ENCODE assay signal across 20 mouse cellular contexts in genomic region chr19:5036577-5036976, GRCm38 (mm10). TPM values are rescaled to one million over a fixed set of nuclear protein-coding genes. Genes with fewer than 3 reads are reported as not detected.
DNase-seq lines count a peak whose midpoint lies in the region; ATAC-seq and TF ChIP-seq lines count a peak whose summit lies in the region.
"Had no signal": no experiment of that assay in that cellular context is flagged by ENCODE, and none has a peak within 500 bp of the region (broad histone marks: within the 10 kb centered on the region; RNA-seq: fewer than 3 reads in every experiment).

No protein-coding gene starts in this region.

- H3K36me3 ChIP-seq in embryonic facial prominence, embryonic 13.5 days = peaks cover 6% of the 10 kb centered on the region
- peaks cover 10% of the 10 kb centered on the region for H3K36me3 ChIP-seq in embryonic facial prominence, embryonic 10.5 days (replicated peaks)
- H3K36me3 ChIP-seq in midbrain, embryonic 11.5 days (ENCODE audit: control insufficient read depth, insufficient read depth, low read length) = no peaks in the 10 kb centered on the region
- H3K36me3 ChIP-seq in midbrain, embryonic 14.5 days (ENCODE audit: control insufficient read depth, insufficient read depth, low read length) = 0 out of 2 replicates have a peak, but pooled peaks cover under 1% of the 10 kb centered on the region
- H3K36me3 ChIP-seq in neural tube, embryonic 13.5 days = peaks cover 6% of the 10 kb centered on the region
- H3K36me3 ChIP-seq in MEL (ENCODE audit: control insufficient read depth in 1 of 2, insufficient read depth in 2 of 2, low read length in 2 of 2) = peaks cover 0 to 5% of the 10 kb centered on the region in 2 experiments; a peak in 1 of 4 replicates

- H3K4me2 ChIP-seq in embryonic facial prominence, embryonic 13.5 days = no peak overlapping the region
- no peak overlapping the region for H3K4me2 ChIP-seq in midbrain, embryonic 11.5 days
- no peak overlapping the region for H3K4me2 ChIP-seq in midbrain, embryonic 14.5 days (ENCODE audit: low read length)
- H3K4me2 ChIP-seq in neural tube, embryonic 13.5 days = no peak overlapping the region

- DNase-seq in embryonic facial prominence, embryonic 10.5 days (ENCODE audit: low spot score) = no peak
- peak; percentile 49 for DNase-seq in midbrain, embryonic 11.5 days (ENCODE audit: low spot score, missing footprints)
- no peak for DNase-seq in midbrain, embryonic 14.5 days
- DNase-seq in neural tube, embryonic 10.5 days (ENCODE audit: extremely low spot score, low spot score) = no peak
- DNase-seq in MEL (ENCODE audit: low read depth, low spot score) = peak; percentile 66
- DNase-seq in right cerebral cortex, postnatal 14 days = no peak
- DNase-seq: adrenal gland, adult 2 months; adrenal gland, adult 8-10 months; adrenal gland, postnatal 10 days; adrenal gland, postnatal 25 days; B cell, adult 2 months; cerebellum, adult 11 months; cerebellum, adult 11-12 months; cerebellum, adult 18-20 months had no signal

- no peak overlapping the region for H3K4me3 ChIP-seq in embryonic facial prominence, embryonic 13.5 days
- H3K4me3 ChIP-seq in embryonic facial prominence, embryonic 10.5 days = no peak overlapping the region
- H3K4me3 ChIP-seq in midbrain, embryonic 11.5 days (ENCODE audit: low read depth, low read length) = no peak overlapping the region
- no peak overlapping the region for H3K4me3 ChIP-seq in midbrain, embryonic 14.5 days (replicated peaks; ENCODE audit: low read depth, low read length)
- H3K4me3 ChIP-seq in neural tube, embryonic 13.5 days = no peak overlapping the region
- H3K4me3 ChIP-seq in MEL (ENCODE audit: control insufficient read depth in 1 of 2, insufficient read depth in 1 of 2, low read depth in 2 of 2, low read length in 2 of 2) = no peak overlapping the region

- peaks cover 27% of the 10 kb centered on the region for H3K4me1 ChIP-seq in embryonic facial prominence, embryonic 13.5 days
- H3K4me1 ChIP-seq in embryonic facial prominence, embryonic 10.5 days = peaks cover 33% of the 10 kb centered on the region
- peaks cover 22% of the 10 kb centered on the region for H3K4me1 ChIP-seq in midbrain, embryonic 11.5 days (ENCODE audit: control insufficient read depth, insufficient read depth, low read length)
- peaks cover 19% of the 10 kb centered on the region for H3K4me1 ChIP-seq in midbrain, embryonic 14.5 days (ENCODE audit: control insufficient read depth, insufficient read depth, low read length)
- peaks cover 26% of the 10 kb centered on the region for H3K4me1 ChIP-seq in neural tube, embryonic 13.5 days (replicated peaks)
- peaks cover 2 to 18% of the 10 kb centered on the region in 2 experiments for H3K4me1 ChIP-seq in MEL (ENCODE audit: control insufficient read depth in 1 of 2, insufficient read depth in 2 of 2, low read length in 2 of 2)

- WGBS in embryonic facial prominence, embryonic 13.5 days = 72% methylated on average over 4 of the region's 4 CpGs
- 82% methylated on average over 4 of the region's 4 CpGs for whole genome bisulfite sequencing in embryonic facial prominence, embryonic 10.5 days
- 83% methylated on average over 4 of the region's 4 CpGs for WGBS in midbrain, embryonic 11.5 days
- WGBS in midbrain, embryonic 14.5 days = 80% methylated on average over 4 of the region's 4 CpGs
- WGBS in neural tube, embryonic 13.5 days = 84% methylated on average over 4 of the region's 4 CpGs

- TF ChIP-seq RAD21 in MEL (IDR thresholded peaks at IDR 0.05; ENCODE audit: low read depth, low read length) = no peak

- no peaks in the 10 kb centered on the region for H3K9me3 ChIP-seq in embryonic facial prominence, embryonic 13.5 days
- no peaks in the 10 kb centered on the region for H3K9me3 ChIP-seq in embryonic facial prominence, embryonic 10.5 days
- no peaks in the 10 kb centered on the region for H3K9me3 ChIP-seq in midbrain, embryonic 11.5 days (ENCODE audit: control insufficient read depth, low read length)
- H3K9me3 ChIP-seq in midbrain, embryonic 14.5 days (ENCODE audit: control insufficient read depth, low read length) = no peaks in the 10 kb centered on the region
- H3K9me3 ChIP-seq in neural tube, embryonic 13.5 days = no peaks in the 10 kb centered on the region
- H3K9me3 ChIP-seq in MEL (replicated peaks; ENCODE audit: insufficient read depth, low read length) = no peaks in the 10 kb centered on the region
- H3K9me3 ChIP-seq: G1E had no signal

- TF ChIP-seq POLR2A in MEL (IDR thresholded peaks at IDR 0.05; ENCODE audit: control insufficient read depth in 1 of 2, insufficient read depth in 1 of 2, low read depth in 1 of 2, low read length in 2 of 2, poor library complexity in 1 of 2) = no peak

- no peak for ATAC-seq in embryonic facial prominence, embryonic 13.5 days (ENCODE audit: insufficient number of reproducible peaks, insufficient read depth, low FRiP score, low TSS enrichment, low read depth)
- no peak for ATAC-seq in midbrain, embryonic 11.5 days (ENCODE audit: low FRiP score)
- no peak for ATAC-seq in midbrain, embryonic 14.5 days (ENCODE audit: low FRiP score, low TSS enrichment)
- ATAC-seq in neural tube, embryonic 13.5 days (ENCODE audit: low read depth) = no peak
- ATAC-seq: activated CD4-positive, CD25-positive, alpha-beta regulatory T cell, adult 4 months; CD4-positive, CD25-positive, alpha-beta regulatory T cell, adult 4 months; Patski had no signal

- H3K27me3 ChIP-seq in embryonic facial prominence, embryonic 13.5 days = no peaks in the 10 kb centered on the region
- H3K27me3 ChIP-seq in embryonic facial prominence, embryonic 10.5 days (replicated peaks; ENCODE audit: low read depth, poor library complexity, severe bottlenecking) = peaks cover 7% of the 10 kb centered on the region; the same call in 1 of the 2 replicates
- no peaks in the 10 kb centered on the region for H3K27me3 ChIP-seq in midbrain, embryonic 11.5 days (ENCODE audit: control insufficient read depth, insufficient read depth, low read length)
- H3K27me3 ChIP-seq in midbrain, embryonic 14.5 days (ENCODE audit: control insufficient read depth, insufficient read depth, low read length) = no peaks in the 10 kb centered on the region
- H3K27me3 ChIP-seq in neural tube, embryonic 13.5 days = no peaks in the 10 kb centered on the region
- no peaks in the 10 kb centered on the region for H3K27me3 ChIP-seq in MEL (ENCODE audit: control insufficient read depth in 1 of 2, insufficient read depth in 2 of 2, low read length in 2 of 2)
- H3K27me3 ChIP-seq: Patski had no signal

- 0 out of 2 replicates have a peak overlapping the region, but pooled peaks have one; percentile 2 for H3K9ac ChIP-seq in embryonic facial prominence, embryonic 13.5 days
- H3K9ac ChIP-seq in midbrain, embryonic 11.5 days (ENCODE audit: low read length) = no peak overlapping the region
- H3K9ac ChIP-seq in midbrain, embryonic 14.5 days (replicated peaks; ENCODE audit: low read length) = no peak overlapping the region
- H3K9ac ChIP-seq in neural tube, embryonic 13.5 days = 0 out of 2 replicates have a peak overlapping the region, but pooled peaks have one; percentile 14
- no peak overlapping the region for H3K9ac ChIP-seq in MEL (ENCODE audit: control insufficient read depth, low read depth, low read length, poor library complexity, severe bottlenecking)

- TF ChIP-seq CTCF in MEL (IDR thresholded peaks at IDR 0.05 in 2 of 3, conservative IDR thresholded peaks at IDR 0.05 in 1 of 3; ENCODE audit: control insufficient read depth in 1 of 3, insufficient read depth in 1 of 3, low read depth in 2 of 3, low read length in 3 of 3, poor library complexity in 1 of 3, severe bottlenecking in 1 of 3) = no peak

- H3K27ac ChIP-seq in embryonic facial prominence, embryonic 13.5 days = no peak overlapping the region
- H3K27ac ChIP-seq in embryonic facial prominence, embryonic 10.5 days (replicated peaks) = no peak overlapping the region
- H3K27ac ChIP-seq in midbrain, embryonic 11.5 days (ENCODE audit: low read depth, low read length) = no peak overlapping the region
- H3K27ac ChIP-seq in midbrain, embryonic 14.5 days (replicated peaks; ENCODE audit: low read depth, low read length) = no peak overlapping the region
- no peak overlapping the region for H3K27ac ChIP-seq in neural tube, embryonic 13.5 days (replicated peaks)
- H3K27ac ChIP-seq in MEL (ENCODE audit: control insufficient read depth, low read depth, low read length) = no peak overlapping the region

- no peak for TF ChIP-seq EP300 in MEL (IDR thresholded peaks at IDR 0.05; ENCODE audit: low read depth in 1 of 2, low read length in 2 of 2)

- peaks cover 11% of the 10 kb centered on the region for H3K79me2 ChIP-seq in MEL (ENCODE audit: control insufficient read depth, insufficient read depth, low read length, poor library complexity)

RNA-seq across cellular contexts. Expression of gene B4gat1, which starts 2.0 kb away (rescaled TPM):
- 47.1 and 49.5 TPM in 2 replicates for polyA plus RNA-seq in embryonic facial prominence, embryonic 13.5 days (2015; fragmentation: Nextera tagmentation; extraction: Ambion mirVana)
- polyA plus RNA-seq in embryonic facial prominence, embryonic 10.5 days (2016; fragmentation: Nextera tagmentation; extraction: Ambion mirVana) = 34.7 and 36.1 TPM in 2 replicates
- polyA plus RNA-seq in midbrain, embryonic 11.5 days (2014; fragmentation: Nextera tagmentation; extraction: Ambion mirVana) = 40.1 and 41.7 TPM in 2 replicates
- polyA plus RNA-seq in midbrain, embryonic 14.5 days (2014; fragmentation: Nextera tagmentation; extraction: Ambion mirVana) = 69.7 and 77.4 TPM in 2 replicates
- polyA plus RNA-seq in neural tube, embryonic 13.5 days (2015; fragmentation: Nextera tagmentation; extraction: Ambion mirVana) = 61.1 and 64.5 TPM in 2 replicates
- 6.9 and 7.8 TPM in 2 replicates for total RNA-seq in MEL (2012; rRNA removed)
- 1 to 10 TPM in 1 of 2 experiments, not detected in 1; 9.6 TPM for polyA plus RNA-seq in MEL (2012; ENCODE audit: insufficient read depth in 1 of 2, insufficient read length in 2 of 2, low read depth in 1 of 2, low replicate concordance in 2 of 2, missing spikeins in 1 of 2)

RNA-seq across cellular contexts. Expression of gene AC124502.3, which starts 2.1 kb away (rescaled TPM):
- 2.3 and 3.5 TPM in 2 replicates for polyA plus RNA-seq in embryonic facial prominence, embryonic 13.5 days (2015; fragmentation: Nextera tagmentation; extraction: Ambion mirVana)
- polyA plus RNA-seq in embryonic facial prominence, embryonic 10.5 days (2016; fragmentation: Nextera tagmentation; extraction: Ambion mirVana) = 3.1 and 4.2 TPM in 2 replicates
- 1.6 TPM in 2 replicates for polyA plus RNA-seq in midbrain, embryonic 11.5 days (2014; fragmentation: Nextera tagmentation; extraction: Ambion mirVana)
- 1.5 and 1.6 TPM in 2 replicates for polyA plus RNA-seq in midbrain, embryonic 14.5 days (2014; fragmentation: Nextera tagmentation; extraction: Ambion mirVana)
- polyA plus RNA-seq in neural tube, embryonic 13.5 days (2015; fragmentation: Nextera tagmentation; extraction: Ambion mirVana) = 3.1 and 5.1 TPM in 2 replicates
- 1.1 and 2.1 TPM in 2 replicates for total RNA-seq in MEL (2012; rRNA removed)
- under 1 TPM in 1 of 2 experiments, not detected in 1; 0.75 TPM for polyA plus RNA-seq in MEL (2012; ENCODE audit: insufficient read depth in 1 of 2, insufficient read length in 2 of 2, low read depth in 1 of 2, low replicate concordance in 2 of 2, missing spikeins in 1 of 2)

RNA-seq across cellular contexts. Expression of gene Brms1, which starts 4.6 kb away (rescaled TPM):
- 40.6 and 42.9 TPM in 2 replicates for polyA plus RNA-seq in embryonic facial prominence, embryonic 13.5 days (2015; fragmentation: Nextera tagmentation; extraction: Ambion mirVana)
- 72.6 and 82.4 TPM in 2 replicates for polyA plus RNA-seq in embryonic facial prominence, embryonic 10.5 days (2016; fragmentation: Nextera tagmentation; extraction: Ambion mirVana)
- 66.1 and 68.4 TPM in 2 replicates for polyA plus RNA-seq in midbrain, embryonic 11.5 days (2014; fragmentation: Nextera tagmentation; extraction: Ambion mirVana)
- polyA plus RNA-seq in midbrain, embryonic 14.5 days (2014; fragmentation: Nextera tagmentation; extraction: Ambion mirVana) = 32.0 and 39.0 TPM in 2 replicates
- polyA plus RNA-seq in neural tube, embryonic 13.5 days (2015; fragmentation: Nextera tagmentation; extraction: Ambion mirVana) = 43.5 and 51.7 TPM in 2 replicates
- 22.3 and 29.6 TPM in 2 replicates for total RNA-seq in MEL (2012; rRNA removed)
- polyA plus RNA-seq in MEL (2012; ENCODE audit: insufficient read depth in 1 of 2, insufficient read length in 2 of 2, low read depth in 1 of 2, low replicate concordance in 2 of 2, missing spikeins in 1 of 2) = 10 to 100 TPM in 1 of 2 experiments, not detected in 1; 78.6 TPM

RNA-seq across cellular contexts. Expression of gene Slc29a2, which starts 12.9 kb away (rescaled TPM):
- 4.3 and 5.8 TPM in 2 replicates for polyA plus RNA-seq in embryonic facial prominence, embryonic 13.5 days (2015; fragmentation: Nextera tagmentation; extraction: Ambion mirVana)
- polyA plus RNA-seq in embryonic facial prominence, embryonic 10.5 days (2016; fragmentation: Nextera tagmentation; extraction: Ambion mirVana) = 7.1 and 8.5 TPM in 2 replicates
- polyA plus RNA-seq in midbrain, embryonic 11.5 days (2014; fragmentation: Nextera tagmentation; extraction: Ambion mirVana) = 4.2 TPM in 2 replicates
- 6.2 and 8.7 TPM in 2 replicates for polyA plus RNA-seq in midbrain, embryonic 14.5 days (2014; fragmentation: Nextera tagmentation; extraction: Ambion mirVana)
- polyA plus RNA-seq in neural tube, embryonic 13.5 days (2015; fragmentation: Nextera tagmentation; extraction: Ambion mirVana) = 7.9 TPM in 2 replicates
- 2.1 and 3.2 TPM in 2 replicates for total RNA-seq in MEL (2012; rRNA removed)
- polyA plus RNA-seq in MEL (2012; ENCODE audit: insufficient read depth in 1 of 2, insufficient read length in 2 of 2, low read depth in 1 of 2, low replicate concordance in 2 of 2, missing spikeins in 1 of 2) = 10 to 100 TPM in 1 of 2 experiments, not detected in 1; 10.9 TPM

RNA-seq across cellular contexts. Expression of gene Rin1, which starts 13.7 kb away (rescaled TPM):
- 0.99 and 1.5 TPM in 2 replicates for polyA plus RNA-seq in embryonic facial prominence, embryonic 13.5 days (2015; fragmentation: Nextera tagmentation; extraction: Ambion mirVana)
- polyA plus RNA-seq in embryonic facial prominence, embryonic 10.5 days (2016; fragmentation: Nextera tagmentation; extraction: Ambion mirVana) = 2.4 and 3.2 TPM in 2 replicates
- polyA plus RNA-seq in midbrain, embryonic 11.5 days (2014; fragmentation: Nextera tagmentation; extraction: Ambion mirVana) = 0.63 and 1.4 TPM in 2 replicates
- polyA plus RNA-seq in midbrain, embryonic 14.5 days (2014; fragmentation: Nextera tagmentation; extraction: Ambion mirVana) = 0.58 and 1.6 TPM in 2 replicates
- polyA plus RNA-seq in neural tube, embryonic 13.5 days (2015; fragmentation: Nextera tagmentation; extraction: Ambion mirVana) = 1.4 TPM in 2 replicates
- 0.33 and 0.42 TPM in 2 replicates for total RNA-seq in MEL (2012; rRNA removed)
- polyA plus RNA-seq in MEL (2012; ENCODE audit: insufficient read depth in 1 of 2, insufficient read length in 2 of 2, low read depth in 1 of 2, low replicate concordance in 2 of 2, missing spikeins in 1 of 2) = 1 to 10 TPM in 1 of 2 experiments, not detected in 1; 1.3 TPM

Comparison
In these comparisons a context has a peak if more than half of its experiments do, and no peak if none do; other contexts are left out.
1. DNase-seq: peak in midbrain, embryonic 11.5 days (single experiment) and MEL (single experiment); none in embryonic facial prominence, embryonic 10.5 days (single experiment), midbrain, embryonic 14.5 days (single experiment), neural tube, embryonic 10.5 days (single experiment) and right cerebral cortex, postnatal 14 days (single experiment).
2. H3K9ac ChIP-seq: peak in embryonic facial prominence, embryonic 13.5 days (single experiment) and neural tube, embryonic 13.5 days (single experiment); none in midbrain, embryonic 11.5 days (single experiment), midbrain, embryonic 14.5 days (single experiment) and MEL (single experiment).